Mouse (Mus musculus) forebrain, embryonic 14.5 days (tissue): ENCODE measurements around the gene Prkcq. TPM values are rescaled to one million over a fixed set of nuclear protein-coding genes. Genes with fewer than 3 reads are reported as not detected.

Experiments used
- ATAC-seq: fragments of 200-750 bp; cut with Nextera tagmentation; 2 replicates; pipeline ENCODE4 v1.8.0; 2017; ENCODE audit warnings: mild to moderate bottlenecking, moderate library complexity
- DNase-seq: peaks from one replicate; pipeline ENCODE4 v3.0.0-alpha.2; 2015; ENCODE audit warnings: low spot score
- H3K27ac ChIP-seq: fragments of 300-500 bp; sonication (generic); 2 replicates; pipeline ENCODE4 v1.5.1; 2014; ENCODE audit warnings: low read depth, mild to moderate bottlenecking, control low read depth, low read length, moderate library complexity
- H3K27me3 ChIP-seq: fragments of 300-500 bp; sonication (generic); replicated peaks from 2 replicates; pipeline ENCODE4 v1.6.1; 2014; ENCODE audit warnings: low read length, control low read depth, mixed read lengths; ENCODE audit not compliant: control insufficient read depth, insufficient read depth
- H3K36me3 ChIP-seq: fragments of 300-500 bp; sonication (generic); 2 replicates; pipeline ENCODE4 v1.6.1; 2014; ENCODE audit warnings: low read length, control low read depth; ENCODE audit not compliant: control insufficient read depth, insufficient read depth
- H3K4me1 ChIP-seq: fragments of 300-500 bp; sonication (generic); 2 replicates; pipeline ENCODE4 v1.6.1; 2014; ENCODE audit warnings: antibody characterized with exemption, low read length, control low read depth; ENCODE audit not compliant: control insufficient read depth, insufficient read depth
- H3K4me2 ChIP-seq: fragments of 300-500 bp; sonication (generic); 2 replicates; pipeline ENCODE4 v1.6.1; 2014; ENCODE audit warnings: mild to moderate bottlenecking, control low read depth, low read length
- H3K4me3 ChIP-seq: fragments of 300-500 bp; sonication (generic); 2 replicates; pipeline ENCODE4 v1.5.1; 2014; ENCODE audit warnings: low read depth, low read length, control low read depth
- H3K9ac ChIP-seq: fragments of 300-500 bp; sonication (generic); 2 replicates; pipeline ENCODE4 v1.6.1; 2014; ENCODE audit warnings: mild to moderate bottlenecking, low read length, control low read depth, moderate library complexity
- H3K9me3 ChIP-seq: fragments of 300-500 bp; sonication (generic); replicated peaks from 2 replicates; pipeline ENCODE4 v1.6.1; 2016; ENCODE audit warnings: low read length, control low read depth, mixed read lengths; ENCODE audit not compliant: control insufficient read depth
- WGBS: fragments of 180-500 bp; shearing (Covaris S2); extraction: QIAGEN DNeasy Blood & Tissue Kit; methylation state at CpG from one replicate; pipeline ENCODE4 v1.1.7; 2014; 5-methylcytosine and 5-hydroxymethylcytosine counted together
- polyA plus RNA-seq: library from polyadenylated mRNA; unstranded; fragments of >200 nt; fragmentation: Nextera tagmentation; extraction: Ambion mirVana; gene quantifications from 2 replicates; pipeline ENCODE4 v1.2.1, GENCODE M21; 2014

The Prkcq gene
- polyA plus RNA-seq, 1 experiment from 2014 or later: 3.0 TPM

- H3K9ac ChIP-seq: no peak overlapping the region
- no peak overlapping the region for H3K27ac ChIP-seq
- no peaks in the 10 kb centered on the region for H3K9me3 ChIP-seq
- WGBS: 77% methylated on average over 12 of the region's 12 CpGs
- no peaks in the 10 kb centered on the region for H3K27me3 ChIP-seq
- H3K4me2 ChIP-seq: no peak overlapping the region
- no peaks in the 10 kb centered on the region for H3K36me3 ChIP-seq
- H3K4me3 ChIP-seq: no peak overlapping the region
- ATAC-seq (no peak), DNase-seq (no peak)
- H3K4me1 ChIP-seq: no peaks in the 10 kb centered on the region
Measured at GRCm38 (mm10) chr2:11192281-11193098, 20.6 kb downstream of the Prkcq start.

GRCm38 (mm10) chr2:11193099-11193618, 21.3 kb downstream of the Prkcq start:
- DNase-seq (no peak), ATAC-seq (no peak)
- Histone ChIP-seq H3K4me3 (no peak overlapping the region), H3K9ac (no peak overlapping the region), H3K27ac (no peak overlapping the region), H3K36me3 (no peaks in the 10 kb centered on the region), H3K4me1 (no peaks in the 10 kb centered on the region), H3K27me3 (no peaks in the 10 kb centered on the region), H3K9me3 (no peaks in the 10 kb centered on the region), H3K4me2 (no peak overlapping the region)
- WGBS: 95% methylated on average over 6 of the region's 6 CpGs

- H3K27ac ChIP-seq: no peak overlapping the region
- no peak overlapping the region for H3K9ac ChIP-seq
- 88% methylated on average over 5 of the region's 5 CpGs for WGBS
- no peak for ATAC-seq
- no peaks in the 10 kb centered on the region for H3K9me3 ChIP-seq
- H3K4me1 ChIP-seq: no peaks in the 10 kb centered on the region
- no peak overlapping the region for H3K4me2 ChIP-seq
- H3K4me3 ChIP-seq: no peak overlapping the region
- no peaks in the 10 kb centered on the region for H3K27me3 ChIP-seq
- DNase-seq: no peak
- H3K36me3 ChIP-seq: no peaks in the 10 kb centered on the region
Measured at GRCm38 (mm10) chr2:11194732-11195340, 22.9 kb downstream of the Prkcq start.

GRCm38 (mm10) chr2:11196071-11196470, 24.2 kb downstream of the Prkcq start:
- H3K27me3 ChIP-seq: no peaks in the 10 kb centered on the region
- H3K9me3 ChIP-seq: no peaks in the 10 kb centered on the region
- no peak overlapping the region for H3K4me3 ChIP-seq
- H3K27ac ChIP-seq: no peak overlapping the region
- no peak overlapping the region for H3K9ac ChIP-seq
- WGBS: 81% methylated on average over 2 of the region's 2 CpGs
- no peaks in the 10 kb centered on the region for H3K4me1 ChIP-seq
- no peaks in the 10 kb centered on the region for H3K36me3 ChIP-seq
- H3K4me2 ChIP-seq: no peak overlapping the region
- no peak for ATAC-seq
- DNase-seq: no peak

GRCm38 (mm10) chr2:11196952-11197559, 25.1 kb downstream of the Prkcq start:
- H3K36me3 ChIP-seq: no peaks in the 10 kb centered on the region

GRCm38 (mm10) chr2:11199624-11200023, 27.7 kb downstream of the Prkcq start:
- Histone ChIP-seq H3K9ac (no peak overlapping the region), H3K36me3 (no peaks in the 10 kb centered on the region), H3K27me3 (no peaks in the 10 kb centered on the region), H3K4me2 (no peak overlapping the region), H3K9me3 (no peaks in the 10 kb centered on the region), H3K4me3 (no peak overlapping the region), H3K27ac (no peak overlapping the region), H3K4me1 (no peaks in the 10 kb centered on the region)
- WGBS: 88% methylated on average over 5 of the region's 5 CpGs
- ATAC-seq (no peak), DNase-seq (no peak)

More at GRCm38 (mm10) chr2:11196952-11197559, 25.1 kb downstream of the Prkcq start:
- ATAC-seq (no peak), DNase-seq (no peak)
- Histone ChIP-seq H3K9me3 (no peaks in the 10 kb centered on the region), H3K27me3 (no peaks in the 10 kb centered on the region), H3K4me2 (no peak overlapping the region), H3K27ac (no peak overlapping the region), H3K4me1 (no peaks in the 10 kb centered on the region), H3K9ac (no peak overlapping the region), H3K4me3 (no peak overlapping the region)
- 90% methylated on average over 5 of the region's 5 CpGs for WGBS

GRCm38 (mm10) chr2:11202841-11203240, 30.9 kb downstream of the Prkcq start:
- H3K4me2 ChIP-seq: no peak overlapping the region
- DNase-seq (no peak), ATAC-seq (no peak)
- no peak overlapping the region for H3K27ac ChIP-seq
- no peak overlapping the region for H3K4me3 ChIP-seq
- no peaks in the 10 kb centered on the region for H3K9me3 ChIP-seq
- no peaks in the 10 kb centered on the region for H3K36me3 ChIP-seq
- H3K27me3 ChIP-seq: no peaks in the 10 kb centered on the region
- WGBS: 89% methylated on average over 11 of the region's 11 CpGs
- no peaks in the 10 kb centered on the region for H3K4me1 ChIP-seq
- H3K9ac ChIP-seq: no peak overlapping the region

- WGBS: 82% methylated on average over 5 of the region's 5 CpGs
- no peak for ATAC-seq
- H3K9me3 ChIP-seq: no peaks in the 10 kb centered on the region
- H3K4me1 ChIP-seq: no peaks in the 10 kb centered on the region
- H3K4me3 ChIP-seq: no peak overlapping the region
- no peak overlapping the region for H3K4me2 ChIP-seq
- H3K27ac ChIP-seq: no peak overlapping the region
- H3K9ac ChIP-seq: no peak overlapping the region
- H3K27me3 ChIP-seq: no peaks in the 10 kb centered on the region
- no peaks in the 10 kb centered on the region for H3K36me3 ChIP-seq
- DNase-seq: no peak
Measured at GRCm38 (mm10) chr2:11203261-11203660, 31.4 kb downstream of the Prkcq start.

GRCm38 (mm10) chr2:11204232-11204631, 32.3 kb downstream of the Prkcq start:
- H3K4me1 ChIP-seq: no peaks in the 10 kb centered on the region

More at GRCm38 (mm10) chr2:11204232-11204631, 32.3 kb downstream of the Prkcq start:
- 64% methylated on average over 5 of the region's 5 CpGs for WGBS
- ATAC-seq: no peak
- Histone ChIP-seq H3K27ac (no peak overlapping the region), H3K4me2 (no peak overlapping the region), H3K4me3 (no peak overlapping the region), H3K9me3 (no peaks in the 10 kb centered on the region), H3K36me3 (no peaks in the 10 kb centered on the region), H3K27me3 (no peaks in the 10 kb centered on the region), H3K9ac (no peak overlapping the region)
- no peak for DNase-seq
